In genomic region chr7:45797661-45798510, GRCm38 (mm10) we compare ENCODE assay signal across 10 mouse cellular contexts. TPM values are rescaled to one million over a fixed set of nuclear protein-coding genes. Genes with fewer than 3 reads are reported as not detected.
DNase-seq lines count a peak whose midpoint lies in the region; ATAC-seq and TF ChIP-seq lines count a peak whose summit lies in the region.
"Had no signal": no experiment of that assay in that cellular context is flagged by ENCODE, and none has a peak within 500 bp of the region (broad histone marks: within the 10 kb centered on the region; RNA-seq: fewer than 3 reads in every experiment).

No protein-coding gene starts in this region.

- H3K4me3 ChIP-seq in heart, embryonic 13.5 days: peak overlapping the region; percentile 55
- H3K4me3 ChIP-seq in forebrain, embryonic 15.5 days: peak overlapping the region; percentile 18
- H3K4me3 ChIP-seq in liver, embryonic 14.5 days (ENCODE audit: insufficient read depth in 1 of 2, low read depth in 2 of 2, low read length in 2 of 2): peak overlapping the region; percentile 51 to 52

- peak overlapping the region; percentile 79 for H3K4me2 ChIP-seq in heart, embryonic 13.5 days
- H3K4me2 ChIP-seq in forebrain, embryonic 15.5 days (replicated peaks): peak overlapping the region; percentile 38
- H3K4me2 ChIP-seq in liver, embryonic 14.5 days (ENCODE audit: low read depth): peak overlapping the region; percentile 78

- H3K27me3 ChIP-seq in heart, embryonic 13.5 days (replicated peaks): peaks cover 83% of the 10 kb centered on the region
- H3K27me3 ChIP-seq in forebrain, embryonic 15.5 days: peaks cover 4% of the 10 kb centered on the region; the same call in 1 of the 2 replicates
- peaks cover 26% of the 10 kb centered on the region for H3K27me3 ChIP-seq in liver, embryonic 14.5 days (ENCODE audit: control insufficient read depth, insufficient read depth, low read length)
- H3K27me3 ChIP-seq: Patski had no signal

- no peak overlapping the region for H3K27ac ChIP-seq in heart, embryonic 13.5 days (replicated peaks)
- no peak overlapping the region for H3K27ac ChIP-seq in forebrain, embryonic 15.5 days (replicated peaks)
- H3K27ac ChIP-seq in liver, embryonic 14.5 days: no peak overlapping the region

- TF ChIP-seq EP300 in liver, embryonic 14.5 days (IDR thresholded peaks at IDR 0.05; ENCODE audit: low read depth): no peak

- no peaks in the 10 kb centered on the region for H3K9me3 ChIP-seq in heart, embryonic 13.5 days
- H3K9me3 ChIP-seq in forebrain, embryonic 15.5 days: no peaks in the 10 kb centered on the region
- no peaks in the 10 kb centered on the region for H3K9me3 ChIP-seq in liver, embryonic 14.5 days (ENCODE audit: control insufficient read depth, low read length)

- no peak for DNase-seq in heart, postnatal 14 days
- peak; percentile 40 for DNase-seq in adrenal gland, postnatal 25 days
- no peak for DNase-seq in liver, embryonic 14.5 days (ENCODE audit: low read depth in 3 of 3, low spot score in 3 of 3)
- no peak for DNase-seq in thymus, postnatal 0 days (ENCODE audit: low spot score)
- no peak for DNase-seq in frontal cortex, postnatal 14 days (ENCODE audit: low spot score in 2 of 2)
- no peak for DNase-seq in spleen, postnatal 4 days (ENCODE audit: low spot score in 2 of 2)

- TF ChIP-seq CTCF in liver, embryonic 14.5 days (IDR thresholded peaks at IDR 0.05; ENCODE audit: low read depth): no peak

- H3K36me3 ChIP-seq in heart, embryonic 13.5 days: no peaks in the 10 kb centered on the region
- peaks cover 64% of the 10 kb centered on the region for H3K36me3 ChIP-seq in forebrain, embryonic 15.5 days
- H3K36me3 ChIP-seq in liver, embryonic 14.5 days (replicated peaks; ENCODE audit: control insufficient read depth, insufficient read depth, low read depth): no peaks in the 10 kb centered on the region

- peak overlapping the region; percentile 73 for H3K9ac ChIP-seq in heart, embryonic 13.5 days
- peak overlapping the region; percentile 33 for H3K9ac ChIP-seq in forebrain, embryonic 15.5 days (replicated peaks)
- peak overlapping the region; percentile 32 for H3K9ac ChIP-seq in liver, embryonic 14.5 days (replicated peaks)

- ATAC-seq in heart, embryonic 13.5 days (ENCODE audit: extremely low read depth, insufficient number of reproducible peaks, low FRiP score, low TSS enrichment): no peak
- ATAC-seq in forebrain, embryonic 15.5 days (replicated peaks): no peak
- ATAC-seq in liver, embryonic 14.5 days (ENCODE audit: insufficient read depth): no peak
- ATAC-seq: Patski had no signal

- intact Hi-C loops in heart, postnatal 14 days (cut with DNase I): no loop called here

- peaks cover 29% of the 10 kb centered on the region for H3K4me1 ChIP-seq in heart, embryonic 13.5 days
- peaks cover 25% of the 10 kb centered on the region for H3K4me1 ChIP-seq in forebrain, embryonic 15.5 days
- peaks cover 16 to 32% of the 10 kb centered on the region in 2 experiments for H3K4me1 ChIP-seq in liver, embryonic 14.5 days (replicated peaks; ENCODE audit: control insufficient read depth in 2 of 2, insufficient read depth in 2 of 2, low read length in 1 of 2)

- WGBS in heart, embryonic 13.5 days: 1% methylated on average over 60 of the region's 60 CpGs
- WGBS in forebrain, embryonic 15.5 days: 3% methylated on average over 60 of the region's 60 CpGs
- WGBS in liver, embryonic 14.5 days (ENCODE audit: insufficient replicate concordance): 3% methylated on average over 60 of the region's 60 CpGs

RNA-seq across cellular contexts. Expression of gene Sult2b1, which starts 13.4 kb away (rescaled TPM):
- polyA plus RNA-seq in heart, embryonic 13.5 days (2015; fragmentation: Nextera tagmentation; extraction: Ambion mirVana): 0.24 and 0.38 TPM in 2 replicates
- total RNA-seq in heart, postnatal 14 days (2021): not detected
- total RNA-seq in adrenal gland, postnatal 25 days (2021): 0.90 and 1.1 TPM in 2 replicates
- 6.0 and 7.6 TPM in 2 replicates for polyA plus RNA-seq in forebrain, embryonic 15.5 days (2015; fragmentation: Nextera tagmentation; extraction: Ambion mirVana)
- 0.06 and 0.35 TPM in 2 replicates for polyA plus RNA-seq in liver, embryonic 14.5 days (2012; rRNA removed)
- 0.15 and 0.43 TPM in 2 replicates for polyA plus RNA-seq in liver, embryonic 14.5 days (2014; fragmentation: Nextera tagmentation; extraction: Ambion mirVana)
- 4.1 and 5.8 TPM in 2 replicates for polyA plus RNA-seq in thymus, postnatal 0 days (2015; fragmentation: Nextera tagmentation; extraction: Ambion mirVana)

RNA-seq across cellular contexts. Expression of gene Lmtk3, which starts 14.3 kb away (rescaled TPM):
- polyA plus RNA-seq in heart, embryonic 13.5 days (2015; fragmentation: Nextera tagmentation; extraction: Ambion mirVana): 0.62 and 0.80 TPM in 2 replicates
- under 1 TPM in 1 of 2 experiments, not detected in 1; 0.12 TPM for total RNA-seq in heart, postnatal 14 days (2021)
- 10.0 and 14.8 TPM in 2 replicates for total RNA-seq in adrenal gland, postnatal 25 days (2021)
- polyA plus RNA-seq in forebrain, embryonic 15.5 days (2015; fragmentation: Nextera tagmentation; extraction: Ambion mirVana): 21.7 and 22.9 TPM in 2 replicates
- polyA plus RNA-seq in liver, embryonic 14.5 days (2012; rRNA removed): 0.18 and 0.48 TPM in 2 replicates
- polyA plus RNA-seq in liver, embryonic 14.5 days (2014; fragmentation: Nextera tagmentation; extraction: Ambion mirVana): not detected in 2 replicates
- polyA plus RNA-seq in thymus, postnatal 0 days (2015; fragmentation: Nextera tagmentation; extraction: Ambion mirVana): not detected in 2 replicates

RNA-seq across cellular contexts. Expression of gene Cyth2, which starts 16.5 kb away (rescaled TPM):
- 90.1 and 103 TPM in 2 replicates for polyA plus RNA-seq in heart, embryonic 13.5 days (2015; fragmentation: Nextera tagmentation; extraction: Ambion mirVana)
- total RNA-seq in heart, postnatal 14 days (2021): 10 to 100 TPM; 73.9 to 77.1 TPM
- 114 and 134 TPM in 2 replicates for total RNA-seq in adrenal gland, postnatal 25 days (2021)
- polyA plus RNA-seq in forebrain, embryonic 15.5 days (2015; fragmentation: Nextera tagmentation; extraction: Ambion mirVana): 376 and 383 TPM in 2 replicates
- polyA plus RNA-seq in liver, embryonic 14.5 days (2012; rRNA removed): 14.5 and 19.4 TPM in 2 replicates
- polyA plus RNA-seq in liver, embryonic 14.5 days (2014; fragmentation: Nextera tagmentation; extraction: Ambion mirVana): 23.0 and 26.5 TPM in 2 replicates
- 96.3 and 98.0 TPM in 2 replicates for polyA plus RNA-seq in thymus, postnatal 0 days (2015; fragmentation: Nextera tagmentation; extraction: Ambion mirVana)

RNA-seq across cellular contexts. Expression of gene Kcnj14, which starts 26.7 kb away (rescaled TPM):
- polyA plus RNA-seq in heart, embryonic 13.5 days (2015; fragmentation: Nextera tagmentation; extraction: Ambion mirVana): 0.39 and 0.43 TPM in 2 replicates
- under 1 TPM; 0.74 to 1.00 TPM for total RNA-seq in heart, postnatal 14 days (2021)
- 0.30 and 0.33 TPM in 2 replicates for total RNA-seq in adrenal gland, postnatal 25 days (2021)
- 0.55 and 0.98 TPM in 2 replicates for polyA plus RNA-seq in forebrain, embryonic 15.5 days (2015; fragmentation: Nextera tagmentation; extraction: Ambion mirVana)
- polyA plus RNA-seq in liver, embryonic 14.5 days (2012; rRNA removed): 0.06 and 0.11 TPM in 2 replicates
- polyA plus RNA-seq in liver, embryonic 14.5 days (2014; fragmentation: Nextera tagmentation; extraction: Ambion mirVana): 0.06 and 0.19 TPM in 2 replicates
- polyA plus RNA-seq in thymus, postnatal 0 days (2015; fragmentation: Nextera tagmentation; extraction: Ambion mirVana): 0.10 and 0.31 TPM in 2 replicates
- total RNA-seq: hematopoietic stem cell, adult 5-6 weeks had no signal

RNA-seq across cellular contexts. Expression of gene Grwd1, which starts 32.9 kb away (rescaled TPM):
- polyA plus RNA-seq in heart, embryonic 13.5 days (2015; fragmentation: Nextera tagmentation; extraction: Ambion mirVana): 41.9 and 44.1 TPM in 2 replicates
- 10 to 100 TPM in 1 of 2 experiments, 1 to 10 TPM in 1; 8.6 to 12.5 TPM for total RNA-seq in heart, postnatal 14 days (2021)
- 22.3 and 26.6 TPM in 2 replicates for total RNA-seq in adrenal gland, postnatal 25 days (2021)
- polyA plus RNA-seq in forebrain, embryonic 15.5 days (2015; fragmentation: Nextera tagmentation; extraction: Ambion mirVana): 46.8 and 46.9 TPM in 2 replicates
- 11.2 and 12.8 TPM in 2 replicates for polyA plus RNA-seq in liver, embryonic 14.5 days (2012; rRNA removed)
- 23.0 and 23.7 TPM in 2 replicates for polyA plus RNA-seq in liver, embryonic 14.5 days (2014; fragmentation: Nextera tagmentation; extraction: Ambion mirVana)
- 48.7 and 50.8 TPM in 2 replicates for polyA plus RNA-seq in thymus, postnatal 0 days (2015; fragmentation: Nextera tagmentation; extraction: Ambion mirVana)

Comparison
In these comparisons a context has a peak if more than half of its experiments do, and no peak if none do; other contexts are left out.
1. RNA of gene Lmtk3, which starts 14.3 kb away (polyA plus RNA-seq): 21.7 to 22.9 TPM in forebrain, embryonic 15.5 days; 0.62 to 0.80 TPM in heart, embryonic 13.5 days, 0.18 to 0.48 TPM in liver, embryonic 14.5 days and not detected in thymus, postnatal 0 days; every median in the first group is over 10 times any median in the second.
2. Peak in every context shown above with its lines, with median percentiles within 50 percentile points of each other: H3K4me2 ChIP-seq, H3K4me3 ChIP-seq and H3K9ac ChIP-seq.